In genomic region chr9:68231131-68231530, GRCm38 (mm10) we compare ENCODE assay signal across 20 mouse cellular contexts.
DNase-seq lines count a peak whose midpoint lies in the region; ATAC-seq lines count a peak whose summit lies in the region.
"Had no signal": no experiment of that assay in that cellular context is flagged by ENCODE, and none has a peak within 500 bp of the region (broad histone marks: within the 10 kb centered on the region; RNA-seq: fewer than 3 reads in every experiment).

No protein-coding gene starts in this region.

- no peak overlapping the region for H3K4me3 ChIP-seq in kidney, embryonic 16.5 days (ENCODE audit: low read length)
- H3K4me3 ChIP-seq in hindbrain, embryonic 14.5 days (replicated peaks; ENCODE audit: low read length), result no peak overlapping the region
- H3K4me3 ChIP-seq: forebrain, embryonic 15.5 days; heart, embryonic 13.5 days; limb, embryonic 12.5 days; liver, embryonic 12.5 days had no signal

- peaks cover 3% of the 10 kb centered on the region; the same call in 1 of the 2 replicates for H3K9me3 ChIP-seq in kidney, embryonic 16.5 days (ENCODE audit: low read length)
- H3K9me3 ChIP-seq in hindbrain, embryonic 14.5 days (ENCODE audit: control insufficient read depth, low read length), result no peaks in the 10 kb centered on the region
- H3K9me3 ChIP-seq: forebrain, embryonic 15.5 days; heart, embryonic 13.5 days; limb, embryonic 12.5 days; liver, embryonic 12.5 days had no signal

- whole genome bisulfite sequencing in kidney, embryonic 16.5 days, result 86% methylated on average over 3 of the region's 3 CpGs
- WGBS in hindbrain, embryonic 14.5 days, result 84% methylated on average over 3 of the region's 3 CpGs

- peak; percentile 56 for DNase-seq in cerebellum, postnatal 14 days
- no peak for DNase-seq in cerebellum, adult 8-10 months
- DNase-seq in kidney, postnatal 10 days, result peak; percentile 9
- peak; percentile 60 for DNase-seq in adrenal gland, adult 2 months
- peak; percentile 42 for DNase-seq in adrenal gland, postnatal 14 days
- no peak for DNase-seq in lung, postnatal 10 days
- DNase-seq in hindbrain, embryonic 14.5 days (ENCODE audit: low spot score), result no peak
- DNase-seq: embryo, embryonic 11 days; gastrocnemius, postnatal 36 days; kidney, adult 8-10 months; kidney, postnatal 36 days; layer of hippocampus, adult 9-11 months; lung, adult 2 months; lung, postnatal 36 days; thymus, postnatal 4 days had no signal

- H3K9ac ChIP-seq in kidney, embryonic 16.5 days (replicated peaks; ENCODE audit: low read length), result no peak overlapping the region
- no peak overlapping the region for H3K9ac ChIP-seq in hindbrain, embryonic 14.5 days
- H3K9ac ChIP-seq: forebrain, embryonic 15.5 days; heart, embryonic 13.5 days; limb, embryonic 12.5 days; liver, embryonic 12.5 days had no signal

- no peak overlapping the region for H3K4me2 ChIP-seq in kidney, embryonic 16.5 days (replicated peaks; ENCODE audit: low read depth, low read length)
- H3K4me2 ChIP-seq in hindbrain, embryonic 14.5 days (replicated peaks), result no peak overlapping the region
- H3K4me2 ChIP-seq: forebrain, embryonic 15.5 days; heart, embryonic 13.5 days; limb, embryonic 12.5 days; liver, embryonic 12.5 days had no signal

- no peaks in the 10 kb centered on the region for H3K27me3 ChIP-seq in kidney, embryonic 16.5 days (ENCODE audit: insufficient read depth, low read length)
- H3K27me3 ChIP-seq in hindbrain, embryonic 14.5 days (ENCODE audit: control insufficient read depth, insufficient read depth, low read length), result no peaks in the 10 kb centered on the region
- H3K27me3 ChIP-seq: forebrain, embryonic 15.5 days; heart, embryonic 13.5 days; limb, embryonic 12.5 days; liver, embryonic 12.5 days had no signal

- H3K4me1 ChIP-seq in kidney, embryonic 16.5 days (ENCODE audit: insufficient read depth, low read length), result no peaks in the 10 kb centered on the region
- no peaks in the 10 kb centered on the region for H3K4me1 ChIP-seq in hindbrain, embryonic 14.5 days (replicated peaks; ENCODE audit: control insufficient read depth, insufficient read depth, low read length)
- H3K4me1 ChIP-seq: forebrain, embryonic 15.5 days; liver, embryonic 12.5 days had no signal

- H3K36me3 ChIP-seq in kidney, embryonic 16.5 days (ENCODE audit: insufficient read depth, low read length), result no peaks in the 10 kb centered on the region
- H3K36me3 ChIP-seq in hindbrain, embryonic 14.5 days (replicated peaks; ENCODE audit: control insufficient read depth, insufficient read depth), result no peaks in the 10 kb centered on the region
- H3K36me3 ChIP-seq: forebrain, embryonic 15.5 days; heart, embryonic 13.5 days; limb, embryonic 12.5 days; liver, embryonic 12.5 days had no signal

- no peak for ATAC-seq in kidney, embryonic 16.5 days (ENCODE audit: low FRiP score, low TSS enrichment)
- no peak for ATAC-seq in hindbrain, embryonic 14.5 days (ENCODE audit: low FRiP score)
- ATAC-seq: forebrain, embryonic 15.5 days; liver, embryonic 12.5 days had no signal

- no peak overlapping the region for H3K27ac ChIP-seq in kidney, embryonic 16.5 days (ENCODE audit: low read length)
- H3K27ac ChIP-seq in hindbrain, embryonic 14.5 days, result no peak overlapping the region
- H3K27ac ChIP-seq: forebrain, embryonic 15.5 days; heart, embryonic 13.5 days; limb, embryonic 12.5 days; liver, embryonic 12.5 days had no signal

Comparison
In these comparisons a context has a peak if more than half of its experiments do, and no peak if none do; other contexts are left out.
1. DNase-seq: peak in cerebellum, postnatal 14 days (2 of 2), kidney, postnatal 10 days (single experiment), adrenal gland, adult 2 months (single experiment) and adrenal gland, postnatal 14 days (single experiment); none in cerebellum, adult 8-10 months (single experiment), lung, postnatal 10 days (single experiment) and hindbrain, embryonic 14.5 days (single experiment).